Mouse (Mus musculus) liver, postnatal 0 days (tissue): ENCODE results near the gene Gphn.

Experiments
- CTCF ChIP-seq: sonication (generic); IDR thresholded peaks from 2 replicates; pipeline ENCODE4 v1.5.1; 2016; ENCODE audit warnings: antibody characterized with exemption, low read depth
- EP300 ChIP-seq: IDR thresholded peaks from 2 replicates; pipeline ENCODE4 v1.6.1; 2016; ENCODE audit warnings: antibody characterized with exemption, low read depth, mild to moderate bottlenecking

- no peak for TF ChIP-seq CTCF
- TF ChIP-seq EP300 = no peak
Observed at GRCm38 (mm10) chr12:78643691-78644090, 417.5 kb downstream of the Gphn start.
